Mouse (Mus musculus) MEL-GATA-1-ER (cell line): ENCODE measurements around the gene Srek1.

ENCODE experiments used
- DNase-seq: peaks from one replicate; pipeline ENCODE4 v3.0.0-alpha.2; 2012; ENCODE audit warnings: low read depth; ENCODE audit errors: extremely low read depth

The Srek1 gene

DNA sequence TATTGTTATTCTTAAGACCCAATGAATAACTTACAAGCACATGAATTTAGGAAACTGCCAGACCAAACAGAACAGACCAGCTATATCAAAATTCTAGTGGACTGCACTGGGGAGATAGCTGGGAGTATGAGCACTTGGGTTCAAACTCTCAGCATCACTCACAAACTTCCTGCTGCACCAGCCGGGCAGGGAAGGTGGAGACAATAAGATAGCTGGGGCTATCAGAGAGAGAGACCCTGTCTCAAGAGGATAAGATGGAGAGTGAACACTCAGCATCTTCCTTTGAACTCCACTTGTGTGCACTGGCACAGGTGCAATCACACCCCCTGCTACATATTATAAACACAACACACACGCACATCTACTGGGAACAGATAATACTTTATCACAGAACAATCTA, 47.5 kb downstream of the Srek1 start:
- no peak for DNase-seq

DNA sequence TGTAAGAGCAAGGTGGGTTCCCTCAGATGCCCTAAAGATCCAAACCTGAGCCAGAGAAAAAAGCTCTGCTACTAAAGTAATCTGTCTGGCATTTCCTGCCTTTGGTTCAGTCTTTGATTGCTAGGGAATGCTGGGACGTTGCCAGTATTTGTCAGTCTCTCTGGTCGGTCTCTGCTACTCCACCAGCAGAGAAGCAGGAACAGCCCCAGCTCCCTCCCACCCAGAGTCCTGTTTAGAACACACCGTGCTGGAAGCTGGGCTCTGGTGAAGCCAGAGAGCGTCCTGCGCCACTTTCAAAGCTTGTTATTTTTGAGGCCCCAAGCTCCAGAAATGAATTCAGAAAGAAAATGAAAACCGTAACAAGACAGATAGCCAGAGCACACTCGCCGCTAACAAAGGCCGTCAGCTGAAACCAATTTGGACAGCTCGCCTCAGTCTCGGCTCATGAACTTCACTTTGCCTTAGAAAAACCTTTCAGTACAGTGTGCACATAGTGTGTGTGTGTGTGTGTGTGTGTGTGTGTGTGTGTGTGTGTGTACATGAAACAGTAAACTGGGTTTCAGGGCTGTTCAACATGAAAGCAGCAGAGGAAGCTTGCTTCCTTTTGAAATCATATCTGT, 62.9 kb downstream of the Srek1 start:
- no peak for DNase-seq

DNA sequence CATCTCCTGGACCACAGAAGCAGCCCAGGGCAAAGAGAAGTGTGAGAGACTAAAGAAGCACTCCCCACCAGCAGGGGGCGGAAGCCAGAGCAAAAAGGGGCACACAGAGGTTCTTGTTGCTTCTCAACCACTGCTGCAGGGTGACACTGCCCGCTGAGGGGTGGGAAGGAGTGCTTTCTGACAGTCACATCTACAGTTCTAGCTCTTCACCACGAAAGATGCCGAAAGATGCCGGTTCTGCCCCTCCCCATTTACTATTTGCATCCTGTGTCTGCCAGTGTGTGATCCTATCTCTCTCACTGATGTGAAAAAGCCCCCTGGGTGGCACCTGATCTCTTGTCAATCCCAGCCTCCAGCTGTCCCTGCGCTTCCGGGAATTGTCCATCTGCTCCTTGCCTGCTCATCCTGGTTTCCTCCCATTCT, 64.0 kb downstream of the Srek1 start:
- DNase-seq, result peak; percentile 24

DNA sequence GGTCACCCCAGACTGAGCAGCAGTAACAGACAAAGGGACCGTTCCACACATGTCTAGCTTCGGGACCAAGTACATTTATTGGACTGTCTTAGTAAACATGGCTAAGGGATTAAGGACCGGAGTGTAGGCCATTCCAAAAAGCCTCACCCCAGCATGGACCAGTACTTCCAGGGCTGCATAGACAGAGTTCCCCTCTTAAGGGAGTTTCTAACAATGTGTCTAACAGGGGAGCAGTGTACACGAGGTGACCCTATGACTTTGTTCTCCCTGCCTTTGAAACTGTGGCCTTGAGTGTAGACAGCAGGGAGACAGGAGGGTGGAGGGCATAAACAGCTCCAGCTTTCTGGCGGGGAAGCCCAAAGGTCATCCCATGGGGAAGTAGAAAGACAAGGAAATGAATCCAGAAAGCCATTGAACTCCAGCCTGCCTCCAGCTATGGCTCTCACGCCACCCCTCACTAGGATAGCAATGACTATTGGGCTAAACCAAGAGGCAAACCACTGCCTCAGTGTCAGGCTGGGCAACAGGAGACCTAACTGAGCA, 68.9 kb downstream of the Srek1 start:
- no peak for DNase-seq

DNA sequence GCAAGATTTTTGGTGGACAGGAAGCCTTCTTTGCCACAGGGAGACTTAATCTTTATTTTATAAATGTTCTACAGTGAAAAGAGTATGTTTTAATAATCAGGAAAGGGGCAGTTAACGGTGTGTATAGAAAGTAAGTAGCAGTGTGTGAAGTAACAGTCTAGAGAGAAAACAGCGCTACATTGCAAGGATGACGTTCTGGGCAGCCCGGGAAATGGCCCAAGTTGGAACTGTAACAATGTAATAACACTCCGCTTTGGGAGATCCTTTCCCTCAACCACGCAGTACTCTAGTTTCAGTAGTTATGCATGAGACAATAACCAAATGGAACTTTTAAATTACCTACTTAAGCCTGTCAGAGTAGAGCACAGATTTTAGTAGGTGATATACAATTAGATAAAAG, 70.6 kb downstream of the Srek1 start:
- no peak for DNase-seq

DNA sequence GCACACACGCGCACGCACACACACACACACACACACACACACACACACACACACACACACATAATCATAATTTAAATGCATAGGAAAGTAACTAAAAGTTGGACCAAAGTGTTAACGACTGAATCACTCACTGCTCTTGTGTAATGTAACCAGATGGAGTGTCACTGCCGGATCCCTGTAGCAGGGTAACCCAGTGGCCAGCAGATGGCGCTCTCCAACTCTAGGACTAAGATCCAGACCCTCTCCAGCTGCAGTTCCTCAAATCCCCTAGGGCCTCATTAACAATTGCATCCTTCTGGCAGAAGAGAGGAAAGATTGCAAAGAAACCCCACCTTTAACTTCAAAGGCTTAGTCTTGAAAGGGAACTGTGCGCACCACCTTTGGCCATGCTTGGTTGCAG, 71.0 kb downstream of the Srek1 start:
- DNase-seq, result peak; percentile 56

DNA sequence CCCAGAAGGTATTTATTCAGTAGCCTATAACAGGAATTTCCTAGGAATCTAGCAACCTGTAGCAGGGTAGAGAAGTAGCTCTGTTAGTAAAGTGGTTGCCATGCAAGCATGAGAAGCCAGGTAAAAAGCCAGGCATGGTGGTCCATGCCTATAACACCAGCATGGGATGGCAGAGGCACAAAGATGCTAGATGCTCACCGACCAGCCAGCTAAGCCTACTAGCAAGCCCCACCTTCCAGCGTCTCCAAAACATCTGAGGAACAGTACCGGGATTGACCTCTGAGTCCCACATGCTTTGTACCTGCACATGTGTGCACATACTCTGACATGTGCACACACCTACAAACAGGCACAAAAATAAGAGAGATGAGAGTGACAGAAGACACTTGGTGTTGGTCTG, 72.1 kb downstream of the Srek1 start:
- no peak for DNase-seq

DNA sequence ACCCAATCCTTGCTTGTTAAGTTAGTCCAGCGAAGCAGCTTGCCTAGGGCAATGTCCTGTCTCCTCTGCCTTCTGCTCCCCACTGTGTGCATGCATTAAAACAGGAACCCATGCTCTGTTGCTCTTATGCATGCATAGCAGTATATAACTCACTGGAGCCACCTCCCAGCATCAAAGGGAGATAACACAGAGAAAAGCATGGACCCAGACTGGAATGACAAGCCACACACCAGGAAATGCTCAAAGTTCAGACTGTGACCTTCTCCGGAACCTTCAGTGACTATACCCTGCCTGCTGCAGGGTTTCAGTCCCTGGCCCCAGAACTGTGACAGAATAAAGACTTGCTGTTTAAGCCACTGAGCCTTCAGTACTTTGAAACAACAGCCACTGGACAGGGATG, 73.7 kb downstream of the Srek1 start:
- DNase-seq, result no peak

DNA sequence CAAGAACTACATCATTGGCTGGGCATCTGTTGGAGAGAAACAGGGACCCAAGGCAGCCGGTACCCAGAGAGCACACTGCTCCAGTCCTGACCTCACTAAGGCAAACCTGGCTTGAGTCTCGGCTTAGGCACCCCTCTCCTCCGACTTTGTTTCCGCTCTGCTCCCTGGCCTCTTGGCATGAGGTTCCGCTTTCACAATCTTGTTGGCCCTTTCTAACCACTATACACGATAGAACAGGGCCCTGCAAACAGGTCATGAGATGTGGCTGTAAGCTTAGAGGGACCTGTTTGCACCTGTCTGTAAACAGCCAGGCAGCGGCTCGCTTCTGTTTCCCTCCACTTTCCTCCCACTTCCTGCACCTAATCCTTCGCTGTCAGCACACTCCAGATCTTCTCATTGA, 76.4 kb downstream of the Srek1 start:
- no peak for DNase-seq

DNA sequence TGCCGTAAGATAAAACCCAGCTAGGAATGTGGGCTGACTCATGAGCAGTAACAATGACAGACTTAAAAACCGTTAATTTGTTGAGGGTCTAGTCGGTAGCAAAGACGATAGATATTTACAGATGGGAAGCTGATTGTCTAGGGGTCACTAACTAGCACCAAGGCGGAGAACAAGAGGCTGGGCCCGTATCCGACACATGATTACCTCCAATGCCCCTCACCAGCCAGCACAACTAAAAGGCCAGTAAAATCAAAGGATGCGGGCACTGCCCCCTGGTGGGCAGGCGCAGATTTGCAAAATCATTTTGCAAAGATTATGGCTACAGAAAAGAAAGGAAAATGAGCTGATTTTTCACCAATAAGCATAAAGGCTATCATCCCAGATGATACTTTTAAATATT, 78.2 kb downstream of the Srek1 start:
- peak; percentile 31 for DNase-seq

DNA sequence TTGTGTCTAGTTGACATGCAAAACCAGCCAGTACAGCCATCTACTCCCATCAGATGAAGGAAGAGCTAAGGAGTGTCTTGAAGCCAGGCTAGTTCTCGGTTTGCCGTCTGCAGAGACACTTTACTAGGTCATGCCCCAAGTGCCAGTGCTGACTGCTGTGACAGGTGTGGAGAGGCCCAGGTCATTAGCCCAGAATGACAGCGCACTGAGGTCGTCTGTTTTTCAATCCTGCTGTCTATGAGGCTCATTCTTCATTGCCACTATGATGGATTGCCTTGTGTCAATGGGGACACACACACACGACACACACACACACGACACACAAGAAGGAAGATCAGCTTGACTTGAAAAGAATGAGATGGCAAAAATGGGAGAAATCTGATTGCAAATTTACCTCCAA, 79.0 kb downstream of the Srek1 start:
- DNase-seq, result no peak
